In the genomic region with DNA sequence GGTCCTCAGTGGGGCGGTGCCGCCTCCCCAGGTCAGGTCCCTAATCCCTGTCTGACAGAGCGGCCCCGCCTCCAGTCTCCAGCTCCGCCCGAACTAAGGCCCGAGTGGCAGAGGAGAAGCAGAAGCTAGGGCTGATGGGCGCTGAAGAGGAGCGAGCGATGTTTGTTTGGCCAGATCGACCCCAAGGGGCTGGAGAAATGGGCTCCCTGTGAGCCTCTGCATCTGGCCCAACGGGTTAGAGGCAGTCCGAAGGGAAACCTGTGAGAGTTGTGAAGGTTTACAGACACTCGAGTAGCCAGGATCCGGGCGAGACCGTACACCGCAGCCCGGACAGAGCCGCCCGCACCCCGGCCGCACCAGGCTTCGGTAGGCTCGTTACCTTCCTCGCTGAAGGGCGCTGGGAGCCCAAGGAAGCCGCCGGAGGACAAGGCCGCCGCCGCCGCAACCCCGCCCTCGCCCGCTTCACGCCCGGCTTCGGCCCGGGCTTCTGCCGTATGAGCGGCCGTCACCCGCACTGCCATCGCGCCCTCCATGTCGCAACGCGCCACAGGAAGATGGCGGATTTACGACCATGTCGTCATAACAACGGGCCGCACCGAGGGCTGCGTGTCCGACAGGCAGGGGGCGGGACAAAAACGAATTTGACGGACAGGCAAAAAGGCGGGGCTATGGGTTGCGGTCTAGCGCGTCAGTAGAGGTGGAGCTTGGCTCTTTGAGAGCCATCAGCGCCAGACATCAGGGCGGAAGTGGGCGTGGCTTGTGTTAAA, we compare ENCODE assay signal across 8 mouse cellular contexts. TPM values are rescaled to one million over a fixed set of nuclear protein-coding genes. Genes with fewer than 3 reads are reported as not detected.
DNase-seq lines count a peak whose midpoint lies in the region; ATAC-seq lines count a peak whose summit lies in the region.

No protein-coding gene starts in this region.

- DNase-seq in CD8-positive naive resting alpha-beta T cell, adult 2 months (ENCODE audit: low read depth in 2 of 2, low spot score in 2 of 2), result peak; percentile 98 to 100
- peak; percentile 99 for DNase-seq in c-Kit-positive CD71-negative TER-119-negative erythroid progenitor cells, embryonic 14.5 days (ENCODE audit: low read depth)
- peak; percentile 100 for DNase-seq in forebrain, embryonic 10.5 days (ENCODE audit: extremely low spot score, low spot score)
- DNase-seq in kidney, postnatal 36 days, result peak; percentile 99 to 100
- DNase-seq in telencephalon, adult 2 months (ENCODE audit: low read depth, low spot score), result peak; percentile 99

- WGBS in forebrain, embryonic 10.5 days, result 0% methylated on average over 67 of the region's 67 CpGs
- WGBS in heart, embryonic 16.5 days, result under 1% methylated on average over 67 of the region's 67 CpGs
- WGBS in liver, embryonic 15.5 days (ENCODE audit: insufficient replicate concordance), result under 1% methylated on average over 67 of the region's 67 CpGs
- under 1% methylated on average over 67 of the region's 67 CpGs for WGBS in neural tube, embryonic 12.5 days

- H3K9me3 ChIP-seq in forebrain, embryonic 10.5 days, result no peaks in the 10 kb centered on the region
- no peaks in the 10 kb centered on the region for H3K9me3 ChIP-seq in heart, embryonic 16.5 days (replicated peaks; ENCODE audit: control insufficient read depth, low read length)
- no peaks in the 10 kb centered on the region for H3K9me3 ChIP-seq in liver, embryonic 15.5 days (replicated peaks)
- no peaks in the 10 kb centered on the region for H3K9me3 ChIP-seq in neural tube, embryonic 12.5 days

- peak; percentile 93 for ATAC-seq in heart, embryonic 16.5 days (replicated peaks; ENCODE audit: extremely low read depth, insufficient read depth, low FRiP score)
- peak; percentile 96 for ATAC-seq in liver, embryonic 15.5 days (ENCODE audit: insufficient read depth)
- ATAC-seq in neural tube, embryonic 12.5 days (ENCODE audit: low FRiP score, low read depth), result peak; percentile 94

- peak overlapping the region; percentile 94 for H3K9ac ChIP-seq in heart, embryonic 16.5 days (ENCODE audit: low read length)
- H3K9ac ChIP-seq in liver, embryonic 15.5 days, result peak overlapping the region; percentile 93
- peak overlapping the region; percentile 81 for H3K9ac ChIP-seq in neural tube, embryonic 12.5 days

- peaks cover 19% of the 10 kb centered on the region for H3K36me3 ChIP-seq in forebrain, embryonic 10.5 days (replicated peaks)
- no peaks in the 10 kb centered on the region for H3K36me3 ChIP-seq in heart, embryonic 16.5 days (ENCODE audit: control insufficient read depth, insufficient read depth)
- H3K36me3 ChIP-seq in liver, embryonic 15.5 days (replicated peaks), result peaks cover 17% of the 10 kb centered on the region
- peaks cover 16% of the 10 kb centered on the region for H3K36me3 ChIP-seq in neural tube, embryonic 12.5 days

- no peaks in the 10 kb centered on the region for H3K27me3 ChIP-seq in forebrain, embryonic 10.5 days (ENCODE audit: poor library complexity, severe bottlenecking)
- H3K27me3 ChIP-seq in heart, embryonic 16.5 days (ENCODE audit: control insufficient read depth, insufficient read depth, low read length), result no peaks in the 10 kb centered on the region
- no peaks in the 10 kb centered on the region for H3K27me3 ChIP-seq in liver, embryonic 15.5 days
- no peaks in the 10 kb centered on the region for H3K27me3 ChIP-seq in neural tube, embryonic 12.5 days (replicated peaks)

- H3K4me2 ChIP-seq in heart, embryonic 16.5 days (ENCODE audit: low read depth, low read length), result peak overlapping the region; percentile 83
- peak overlapping the region; percentile 90 for H3K4me2 ChIP-seq in liver, embryonic 15.5 days
- H3K4me2 ChIP-seq in neural tube, embryonic 12.5 days (replicated peaks), result peak overlapping the region; percentile 86

- peaks cover 22% of the 10 kb centered on the region for H3K4me1 ChIP-seq in forebrain, embryonic 10.5 days
- peaks cover 10% of the 10 kb centered on the region for H3K4me1 ChIP-seq in heart, embryonic 16.5 days (ENCODE audit: control insufficient read depth, insufficient read depth, low read length)
- H3K4me1 ChIP-seq in liver, embryonic 15.5 days (replicated peaks), result peaks cover 29% of the 10 kb centered on the region
- peaks cover 13% of the 10 kb centered on the region for H3K4me1 ChIP-seq in neural tube, embryonic 12.5 days

- peak overlapping the region; percentile 78 for H3K4me3 ChIP-seq in forebrain, embryonic 10.5 days
- H3K4me3 ChIP-seq in heart, embryonic 16.5 days (ENCODE audit: low read length), result peak overlapping the region; percentile 82
- H3K4me3 ChIP-seq in liver, embryonic 15.5 days (replicated peaks), result peak overlapping the region; percentile 82
- H3K4me3 ChIP-seq in neural tube, embryonic 12.5 days, result peak overlapping the region; percentile 77

- peak overlapping the region; percentile 95 for H3K27ac ChIP-seq in forebrain, embryonic 10.5 days
- peak overlapping the region; percentile 96 for H3K27ac ChIP-seq in heart, embryonic 16.5 days (ENCODE audit: low read length)
- H3K27ac ChIP-seq in liver, embryonic 15.5 days (replicated peaks), result peak overlapping the region; percentile 99
- peak overlapping the region; percentile 81 for H3K27ac ChIP-seq in neural tube, embryonic 12.5 days

RNA-seq across cellular contexts. Expression of gene Dnase1l2, which starts 12.0 kb away (rescaled TPM):
- polyA plus RNA-seq in forebrain, embryonic 10.5 days (2016; fragmentation: Nextera tagmentation; extraction: Ambion mirVana), result 2.3 TPM in 2 replicates
- polyA plus RNA-seq in heart, embryonic 16.5 days (2015; fragmentation: Nextera tagmentation; extraction: Ambion mirVana), result 1.5 and 2.1 TPM in 2 replicates
- 0.39 and 0.41 TPM in 2 replicates for polyA plus RNA-seq in liver, embryonic 15.5 days (2015; fragmentation: Nextera tagmentation; extraction: Ambion mirVana)
- polyA plus RNA-seq in neural tube, embryonic 12.5 days (2016; fragmentation: Nextera tagmentation; extraction: Ambion mirVana), result 3.4 and 4.4 TPM in 2 replicates

RNA-seq across cellular contexts. Expression of gene E4f1, which starts 15.2 kb away (rescaled TPM):
- polyA plus RNA-seq in forebrain, embryonic 10.5 days (2016; fragmentation: Nextera tagmentation; extraction: Ambion mirVana), result 32.7 and 35.2 TPM in 2 replicates
- 27.7 and 28.8 TPM in 2 replicates for polyA plus RNA-seq in heart, embryonic 16.5 days (2015; fragmentation: Nextera tagmentation; extraction: Ambion mirVana)
- 11.5 and 14.2 TPM in 2 replicates for polyA plus RNA-seq in liver, embryonic 15.5 days (2015; fragmentation: Nextera tagmentation; extraction: Ambion mirVana)
- 37.9 and 38.5 TPM in 2 replicates for polyA plus RNA-seq in neural tube, embryonic 12.5 days (2016; fragmentation: Nextera tagmentation; extraction: Ambion mirVana)

RNA-seq across cellular contexts. Expression of gene Pgp, which starts 15.3 kb away (rescaled TPM):
- polyA plus RNA-seq in forebrain, embryonic 10.5 days (2016; fragmentation: Nextera tagmentation; extraction: Ambion mirVana), result 79.7 and 85.3 TPM in 2 replicates
- 71.1 and 76.0 TPM in 2 replicates for polyA plus RNA-seq in heart, embryonic 16.5 days (2015; fragmentation: Nextera tagmentation; extraction: Ambion mirVana)
- 60.5 and 61.2 TPM in 2 replicates for polyA plus RNA-seq in liver, embryonic 15.5 days (2015; fragmentation: Nextera tagmentation; extraction: Ambion mirVana)
- 58.6 and 62.7 TPM in 2 replicates for polyA plus RNA-seq in neural tube, embryonic 12.5 days (2016; fragmentation: Nextera tagmentation; extraction: Ambion mirVana)

RNA-seq across cellular contexts. Expression of gene Bricd5, which starts 18.7 kb away (rescaled TPM):
- polyA plus RNA-seq in forebrain, embryonic 10.5 days (2016; fragmentation: Nextera tagmentation; extraction: Ambion mirVana), result 0.23 and 0.25 TPM in 2 replicates
- 0.21 and 0.25 TPM in 2 replicates for polyA plus RNA-seq in heart, embryonic 16.5 days (2015; fragmentation: Nextera tagmentation; extraction: Ambion mirVana)
- 0.13 TPM in 1 of 2 replicates, not detected in the other for polyA plus RNA-seq in liver, embryonic 15.5 days (2015; fragmentation: Nextera tagmentation; extraction: Ambion mirVana)
- polyA plus RNA-seq in neural tube, embryonic 12.5 days (2016; fragmentation: Nextera tagmentation; extraction: Ambion mirVana), result 0.28 TPM in 2 replicates

RNA-seq across cellular contexts. Expression of gene Mlst8, which starts 23.9 kb away (rescaled TPM):
- 36.8 and 40.0 TPM in 2 replicates for polyA plus RNA-seq in forebrain, embryonic 10.5 days (2016; fragmentation: Nextera tagmentation; extraction: Ambion mirVana)
- 18.7 and 19.5 TPM in 2 replicates for polyA plus RNA-seq in heart, embryonic 16.5 days (2015; fragmentation: Nextera tagmentation; extraction: Ambion mirVana)
- polyA plus RNA-seq in liver, embryonic 15.5 days (2015; fragmentation: Nextera tagmentation; extraction: Ambion mirVana), result 12.0 and 13.6 TPM in 2 replicates
- polyA plus RNA-seq in neural tube, embryonic 12.5 days (2016; fragmentation: Nextera tagmentation; extraction: Ambion mirVana), result 33.8 and 34.9 TPM in 2 replicates

Comparison
In these comparisons a context has a peak if more than half of its experiments do, and no peak if none do; other contexts are left out.
1. Peak in every context shown above with its lines: DNase-seq, ATAC-seq, H3K4me3 ChIP-seq and H3K27ac ChIP-seq.